Mouse (Mus musculus) forebrain, embryonic 11.5 days (tissue): ENCODE measurements around the gene Myo5a. TPM values are rescaled to one million over a fixed set of nuclear protein-coding genes. Genes with fewer than 3 reads are reported as not detected.

Source experiments
- ATAC-seq: fragments of 200-750 bp; cut with Nextera tagmentation; replicated peaks from 2 replicates; pipeline ENCODE4 v1.8.0; 2017; ENCODE audit warnings: moderate TSS enrichment; ENCODE audit not compliant: low FRiP score
- DNase-seq: peaks from one replicate; pipeline ENCODE4 v3.0.0-alpha.2; 2017; ENCODE audit warnings: low spot score
- H3K27ac ChIP-seq: fragments of 300-500 bp; sonication (generic); 2 replicates; pipeline ENCODE4 v1.5.1; 2014; ENCODE audit warnings: low read depth, low read length
- H3K27me3 ChIP-seq: fragments of 300-500 bp; sonication (generic); 2 replicates; pipeline ENCODE4 v1.6.1; 2014; ENCODE audit warnings: mild to moderate bottlenecking, low read length, mixed read lengths; ENCODE audit not compliant: control insufficient read depth, insufficient read depth
- H3K36me3 ChIP-seq: fragments of 300-500 bp; sonication (generic); 2 replicates; pipeline ENCODE4 v1.6.1; 2014; ENCODE audit warnings: mild to moderate bottlenecking, low read length, moderate library complexity, mixed read lengths; ENCODE audit not compliant: control insufficient read depth, insufficient read depth
- H3K4me1 ChIP-seq: fragments of 300-500 bp; sonication (generic); replicated peaks from 2 replicates; pipeline ENCODE4 v1.6.1; 2014; ENCODE audit warnings: low read length, mixed read lengths; ENCODE audit not compliant: control insufficient read depth, insufficient read depth
- H3K4me2 ChIP-seq: fragments of 300-500 bp; sonication (generic); 2 replicates; pipeline ENCODE4 v1.6.1; 2014; ENCODE audit warnings: low read depth, mild to moderate bottlenecking, low read length, moderate library complexity, mixed read lengths; ENCODE audit not compliant: severe bottlenecking
- H3K4me3 ChIP-seq: fragments of 300-500 bp; sonication (generic); 2 replicates; pipeline ENCODE4 v1.5.1; 2014; ENCODE audit warnings: low read depth, low read length
- H3K9ac ChIP-seq: fragments of 300-500 bp; sonication (generic); 2 replicates; pipeline ENCODE4 v1.6.1; 2014; ENCODE audit warnings: low read length
- H3K9me3 ChIP-seq: fragments of 300-500 bp; sonication (generic); 2 replicates; pipeline ENCODE4 v1.6.1; 2016; ENCODE audit warnings: low read length, mixed read lengths; ENCODE audit not compliant: control insufficient read depth
- WGBS: fragments of 180-500 bp; shearing (Covaris S2); extraction: QIAGEN DNeasy Blood & Tissue Kit; methylation state at CpG from one replicate; pipeline ENCODE4 v1.1.7; 2014; 5-methylcytosine and 5-hydroxymethylcytosine counted together
- polyA plus RNA-seq: library from polyadenylated mRNA; unstranded; fragments of >200 nt; fragmentation: Nextera tagmentation; extraction: Ambion mirVana; gene quantifications from 2 replicates; pipeline ENCODE4 v1.2.1, GENCODE M21; 2014

Gene Myo5a
- polyA plus RNA-seq, 1 experiment from 2014 or later: 41.5 TPM

DNA sequence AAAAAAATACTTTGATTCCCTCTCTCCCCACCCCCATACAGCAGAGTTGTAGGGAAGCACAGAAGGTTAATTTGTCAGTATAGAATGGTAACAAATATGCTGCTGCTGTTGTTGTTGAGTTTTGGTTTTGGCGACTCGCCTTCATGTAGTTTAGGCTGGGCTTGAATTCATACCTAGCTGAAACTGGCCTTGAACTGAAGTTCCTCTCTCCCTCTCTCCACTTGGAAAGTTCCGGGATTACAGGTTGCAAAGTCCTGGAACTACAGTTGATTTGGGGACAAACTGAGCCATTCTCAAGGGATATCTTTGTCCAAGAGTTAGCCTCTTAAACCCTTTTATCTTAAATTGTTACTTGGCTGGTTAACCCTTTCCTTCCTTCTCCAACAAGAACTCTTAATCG is 34.9 kb upstream of the Myo5a start:
- no peak for ATAC-seq
- Histone ChIP-seq H3K9ac (no peak overlapping the region), H3K4me3 (no peak overlapping the region), H3K36me3 (no peaks in the 10 kb centered on the region), H3K4me1 (peaks cover 3% of the 10 kb centered on the region; the same call in 1 of the 2 replicates), H3K27me3 (no peaks in the 10 kb centered on the region), H3K27ac (no peak overlapping the region), H3K4me2 (no peak overlapping the region), H3K9me3 (no peaks in the 10 kb centered on the region)
- WGBS: 79% methylated on average over 4 of the region's 4 CpGs
- DNase-seq: no peak

DNA sequence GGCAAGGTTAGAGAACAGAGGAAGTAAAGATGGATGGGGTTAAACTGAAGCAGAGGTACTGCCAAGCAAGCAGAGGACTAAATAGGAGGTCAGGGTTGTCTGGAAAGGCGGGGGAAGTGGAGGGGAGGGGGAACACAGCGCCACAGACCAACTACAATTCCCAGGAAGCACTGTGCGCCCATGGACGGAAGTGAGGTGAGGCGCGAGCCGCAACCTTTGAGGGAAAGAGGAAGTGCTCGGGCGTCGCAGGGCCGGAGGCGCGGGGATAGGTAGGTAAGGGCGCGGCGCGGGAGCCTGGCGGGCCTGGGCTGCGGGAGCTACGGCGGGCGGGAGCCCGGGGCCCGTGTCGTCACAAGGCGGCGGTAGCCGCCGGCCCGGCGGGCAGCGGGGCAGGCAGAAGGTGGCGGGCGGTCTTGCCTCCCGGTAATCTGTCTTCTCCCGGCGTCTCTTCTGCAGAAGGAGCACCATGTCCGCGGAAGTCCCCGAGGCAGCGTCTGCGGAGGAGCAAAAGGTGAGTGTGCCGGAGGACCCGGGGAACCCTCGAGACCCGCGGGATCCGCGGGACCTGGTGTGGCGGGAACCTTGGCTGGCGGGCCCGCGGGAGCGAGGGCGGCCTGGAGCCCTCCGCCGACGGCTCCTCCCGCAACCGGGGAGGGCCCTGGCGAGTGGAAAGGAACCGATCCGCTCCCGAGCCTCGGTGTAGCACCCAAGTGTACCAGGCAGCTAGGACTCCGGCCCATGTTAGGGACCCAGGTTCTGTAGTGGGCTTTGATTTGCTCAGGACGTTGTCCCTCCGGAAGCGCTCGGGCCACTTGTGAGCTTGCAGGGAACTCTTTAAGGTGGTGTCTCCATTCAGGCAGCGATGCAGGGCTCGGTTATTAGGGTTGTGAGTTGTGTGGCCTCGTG is 33.1 kb upstream of the Myo5a start, which contains the start of gene Arpp19:
Gene Arpp19, plus strand, starts transcription at position 164 of the 906 bp plus-strand sequence.
- peaks cover 3% of the 10 kb centered on the region; the same call in 1 of the 2 replicates for H3K4me1 ChIP-seq
- no peaks in the 10 kb centered on the region for H3K27me3 ChIP-seq
- WGBS: under 1% methylated on average over 62 of the region's 73 CpGs
- H3K9me3 ChIP-seq: no peaks in the 10 kb centered on the region
- H3K9ac ChIP-seq: peak within 1 kb of the TSS; percentile 91
- H3K27ac ChIP-seq: peak within 1 kb of the TSS; percentile 37; the same call in 1 of the 2 replicates
- H3K4me2 ChIP-seq: peak within 1 kb of the TSS; percentile 73
- ATAC-seq: peak; percentile 95
- peak within 1 kb of the TSS; percentile 98 for H3K4me3 ChIP-seq
- H3K36me3 ChIP-seq: no peaks in the 10 kb centered on the region
- peak; percentile 92 for DNase-seq

DNA sequence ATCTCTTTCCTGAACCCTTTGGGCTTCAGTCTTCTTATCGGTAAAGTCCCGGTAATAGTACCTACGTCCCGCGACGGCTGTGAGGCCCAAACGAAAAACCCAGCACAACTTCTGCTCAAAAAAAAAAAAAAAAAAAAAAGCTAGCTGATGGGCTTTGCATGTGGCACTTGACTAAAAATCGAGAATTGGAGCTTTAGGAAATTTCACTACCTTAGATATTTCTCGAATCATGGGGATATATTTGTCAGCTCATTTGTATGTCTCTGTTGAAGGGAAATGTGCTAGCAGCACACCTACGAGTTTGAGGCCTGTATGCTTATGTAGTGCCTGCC is 32.5 kb upstream of the Myo5a start:
- peaks cover 3% of the 10 kb centered on the region; the same call in 1 of the 2 replicates for H3K4me1 ChIP-seq
- peak overlapping the region; percentile 73 for H3K4me2 ChIP-seq
- DNase-seq (no peak), ATAC-seq (no peak)
- H3K36me3 ChIP-seq: no peaks in the 10 kb centered on the region
- 0 out of 2 replicates have a peak overlapping the region, but pooled peaks have one; percentile 37 for H3K27ac ChIP-seq
- peak overlapping the region; percentile 98 for H3K4me3 ChIP-seq
- H3K9me3 ChIP-seq: no peaks in the 10 kb centered on the region
- peak overlapping the region; percentile 91 for H3K9ac ChIP-seq
- WGBS: 1% methylated on average over 10 of the region's 10 CpGs
- H3K27me3 ChIP-seq: no peaks in the 10 kb centered on the region

DNA sequence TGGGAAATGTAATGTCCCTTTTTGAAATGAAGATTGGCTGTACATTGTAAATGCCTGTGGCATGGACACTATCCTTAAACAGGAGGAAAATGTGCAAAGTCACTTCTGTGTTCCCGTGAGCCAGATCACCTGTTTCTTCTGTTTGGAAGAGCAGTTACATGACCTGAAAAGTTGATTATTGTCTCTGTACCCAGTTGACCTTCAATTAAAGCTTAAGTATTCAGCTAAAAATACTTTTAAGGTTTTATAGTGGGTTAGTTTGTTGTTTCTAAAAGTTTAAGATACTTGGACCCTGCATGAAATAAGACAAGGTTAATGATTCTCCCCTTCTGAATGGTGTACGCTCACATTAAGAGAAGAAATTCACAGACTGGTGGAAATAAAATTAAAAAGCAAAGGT is 30.2 kb upstream of the Myo5a start:
- no peaks in the 10 kb centered on the region for H3K36me3 ChIP-seq
- no peaks in the 10 kb centered on the region for H3K27me3 ChIP-seq
- DNase-seq (no peak), ATAC-seq (no peak)
- peaks cover 3% of the 10 kb centered on the region; the same call in 1 of the 2 replicates for H3K4me1 ChIP-seq
- no peaks in the 10 kb centered on the region for H3K9me3 ChIP-seq
- no peak overlapping the region for H3K4me2 ChIP-seq
- no peak overlapping the region for H3K4me3 ChIP-seq
- WGBS: 90% methylated on average over 2 of the region's 2 CpGs
- no peak overlapping the region for H3K9ac ChIP-seq
- H3K27ac ChIP-seq: no peak overlapping the region

DNA sequence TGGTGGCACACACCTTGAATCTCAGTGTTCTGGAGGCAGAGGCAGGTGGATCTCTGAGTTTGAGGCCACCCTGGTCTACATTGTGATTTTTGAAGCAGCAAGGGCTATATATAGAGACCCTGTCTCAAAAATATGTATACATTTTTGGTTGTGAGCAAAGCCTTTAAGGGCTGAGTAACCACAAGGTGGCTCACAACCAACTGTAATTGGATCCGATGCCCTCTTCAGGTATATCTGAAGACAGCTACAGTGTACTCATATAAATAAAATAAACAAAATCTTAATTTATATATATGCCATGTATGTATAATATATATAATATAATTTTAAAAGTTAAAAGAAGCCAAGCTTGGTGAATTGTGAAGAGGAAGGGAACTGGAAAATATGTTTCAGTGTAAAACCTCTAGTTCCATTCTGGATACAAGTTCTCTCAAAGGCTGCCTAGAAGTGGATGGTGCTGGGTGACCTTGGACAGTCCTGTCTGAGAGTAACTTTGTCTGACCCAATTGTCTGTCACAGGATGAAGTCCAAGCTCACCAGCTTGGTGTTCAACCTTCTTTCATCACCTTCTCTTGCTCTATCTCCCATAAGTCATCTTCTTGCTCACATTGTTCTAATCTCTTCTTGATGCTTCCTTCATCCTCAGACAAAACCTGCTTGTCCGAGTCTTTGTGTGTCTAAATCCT is 28.8 kb upstream of the Myo5a start:
- DNase-seq: no peak
- Histone ChIP-seq H3K36me3 (no peaks in the 10 kb centered on the region), H3K27ac (no peak overlapping the region), H3K4me2 (no peak overlapping the region), H3K27me3 (no peaks in the 10 kb centered on the region), H3K9me3 (no peaks in the 10 kb centered on the region), H3K4me3 (no peak overlapping the region), H3K9ac (no peak overlapping the region), H3K4me1 (peaks cover 3% of the 10 kb centered on the region; the same call in 1 of the 2 replicates)
- WGBS: 85% methylated on average over 2 of the region's 2 CpGs
- ATAC-seq: no peak

DNA sequence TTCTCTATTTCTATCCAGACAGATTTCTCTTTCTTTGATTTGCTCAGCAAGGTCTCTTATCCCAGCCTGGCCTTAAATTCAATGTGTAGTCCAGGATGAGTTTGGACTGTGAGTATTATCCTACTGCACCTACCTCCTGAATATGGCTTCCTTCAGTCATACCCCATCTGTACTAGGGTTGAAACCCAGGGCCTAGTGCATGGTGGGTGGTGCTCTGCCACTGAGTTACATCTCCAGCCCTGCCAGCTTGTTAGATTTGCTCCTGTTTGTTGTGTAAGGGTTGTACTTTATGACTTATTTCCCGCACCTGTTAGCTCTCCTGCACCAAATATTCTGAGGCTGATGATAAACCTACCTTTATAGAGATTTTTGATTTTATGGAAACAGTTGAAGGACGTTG is 27.6 kb upstream of the Myo5a start:
- 92% methylated on average over 2 of the region's 2 CpGs for WGBS
- Histone ChIP-seq H3K9ac (no peak overlapping the region), H3K27ac (no peak overlapping the region), H3K4me3 (no peak overlapping the region), H3K4me2 (no peak overlapping the region), H3K36me3 (no peaks in the 10 kb centered on the region), H3K9me3 (no peaks in the 10 kb centered on the region), H3K4me1 (peaks cover 3% of the 10 kb centered on the region; the same call in 1 of the 2 replicates), H3K27me3 (no peaks in the 10 kb centered on the region)
- DNase-seq: no peak
- ATAC-seq: no peak

DNA sequence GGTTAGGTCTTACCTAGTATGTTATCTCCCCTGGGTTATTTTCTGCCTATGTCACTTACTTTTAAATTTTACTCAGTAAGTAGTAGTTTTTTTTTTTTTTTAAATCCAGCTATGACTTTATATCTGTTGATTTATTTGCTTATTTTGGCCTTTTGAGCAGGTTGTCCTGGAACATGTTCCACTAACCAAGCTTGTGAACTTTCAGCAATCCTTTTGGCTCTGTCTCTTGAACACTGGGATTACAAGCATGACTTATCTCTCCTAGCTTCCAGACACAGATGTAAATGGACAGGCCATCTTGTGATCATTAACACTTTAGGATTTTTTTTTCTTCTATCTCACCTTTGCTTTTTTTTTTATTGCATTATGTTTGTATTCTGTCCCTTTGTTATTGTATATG is 23.7 kb upstream of the Myo5a start:
- H3K4me3 ChIP-seq: no peak overlapping the region
- no peaks in the 10 kb centered on the region for H3K36me3 ChIP-seq
- H3K9ac ChIP-seq: no peak overlapping the region
- H3K27me3 ChIP-seq: no peaks in the 10 kb centered on the region
- H3K27ac ChIP-seq: no peak overlapping the region
- H3K9me3 ChIP-seq: no peaks in the 10 kb centered on the region
- no peak for DNase-seq
- H3K4me2 ChIP-seq: no peak overlapping the region
- no peak for ATAC-seq
- no peaks in the 10 kb centered on the region for H3K4me1 ChIP-seq

DNA sequence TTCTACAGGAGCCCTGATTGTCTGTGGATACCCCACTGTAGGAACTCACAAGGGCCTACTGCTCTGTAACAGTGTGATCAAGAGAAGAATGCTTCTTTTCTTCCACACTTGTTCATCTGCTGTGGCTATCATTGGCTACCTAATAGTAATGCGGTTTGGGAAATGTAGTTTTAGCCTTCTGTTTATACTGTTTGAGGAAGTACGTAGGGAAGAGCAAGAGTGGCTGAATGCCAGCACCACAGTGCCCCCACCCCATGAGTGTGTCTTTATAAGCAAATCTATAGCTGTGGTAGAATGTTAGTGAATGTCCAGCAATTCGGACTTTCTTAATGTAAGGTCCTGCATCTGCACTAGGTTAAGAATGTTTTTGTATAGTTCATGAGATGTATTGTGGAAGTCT is 21.7 kb upstream of the Myo5a start:
- H3K4me3 ChIP-seq: no peak overlapping the region
- H3K9ac ChIP-seq: no peak overlapping the region
- DNase-seq: no peak
- no peak for ATAC-seq
- H3K36me3 ChIP-seq: no peaks in the 10 kb centered on the region
- no peaks in the 10 kb centered on the region for H3K4me1 ChIP-seq
- H3K27me3 ChIP-seq: no peaks in the 10 kb centered on the region
- H3K9me3 ChIP-seq: no peaks in the 10 kb centered on the region
- 86% methylated on average over 3 of the region's 3 CpGs for WGBS
- H3K27ac ChIP-seq: no peak overlapping the region
- no peak overlapping the region for H3K4me2 ChIP-seq
